ENCODE assay signal across 25 mouse cellular contexts in the genomic region with DNA sequence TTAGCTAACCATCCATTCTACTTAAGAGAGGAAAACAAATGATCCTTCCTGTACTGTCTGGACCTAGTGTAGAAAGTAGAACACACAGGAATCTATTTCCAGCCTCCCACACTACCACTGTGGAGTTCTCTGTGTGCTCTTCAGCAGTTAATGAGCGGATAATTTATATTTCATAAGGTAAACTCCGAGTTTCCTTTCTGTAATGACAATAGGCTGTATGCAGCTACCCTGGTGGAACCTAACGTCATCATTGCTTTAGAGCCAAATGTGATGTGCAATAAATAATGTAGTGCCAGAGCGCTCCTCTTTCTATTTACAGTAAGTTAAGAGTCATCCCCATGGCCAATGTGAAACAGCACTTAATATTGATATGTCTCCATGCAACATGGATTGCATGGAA.
"Had no signal": no experiment of that assay in that cellular context is flagged by ENCODE, and none has a peak within 500 bp of the region (broad histone marks: within the 10 kb centered on the region; RNA-seq: fewer than 3 reads in every experiment).

No protein-coding gene starts in this region.

- ATAC-seq: forebrain, postnatal 0 days; hindbrain, postnatal 0 days; intestine, embryonic 16.5 days had no signal

- H3K9me3 ChIP-seq: heart, embryonic 13.5 days; heart, embryonic 15.5 days; hindbrain, embryonic 13.5 days; hindbrain, embryonic 15.5 days; kidney, embryonic 15.5 days; limb, embryonic 13.5 days; limb, embryonic 15.5 days had no signal

- H3K4me2 ChIP-seq: heart, embryonic 11.5 days; heart, embryonic 13.5 days; heart, embryonic 15.5 days; hindbrain, embryonic 13.5 days; hindbrain, embryonic 15.5 days; kidney, embryonic 15.5 days; limb, embryonic 13.5 days; limb, embryonic 15.5 days had no signal

- H3K27me3 ChIP-seq: heart, embryonic 13.5 days; heart, embryonic 15.5 days; hindbrain, embryonic 13.5 days; hindbrain, embryonic 15.5 days; kidney, embryonic 15.5 days; limb, embryonic 13.5 days; limb, embryonic 15.5 days had no signal

- H3K4me3 ChIP-seq: heart, embryonic 13.5 days; heart, embryonic 15.5 days; hindbrain, embryonic 13.5 days; hindbrain, embryonic 15.5 days; kidney, embryonic 15.5 days; limb, embryonic 13.5 days; limb, embryonic 15.5 days had no signal

- H3K9ac ChIP-seq: forebrain, postnatal 0 days; heart, embryonic 13.5 days; heart, embryonic 15.5 days; hindbrain, embryonic 13.5 days; hindbrain, embryonic 15.5 days; kidney, embryonic 15.5 days; limb, embryonic 13.5 days; limb, embryonic 15.5 days had no signal

- H3K36me3 ChIP-seq: heart, embryonic 13.5 days; heart, embryonic 15.5 days; hindbrain, embryonic 13.5 days; hindbrain, embryonic 15.5 days; kidney, embryonic 15.5 days; limb, embryonic 13.5 days; limb, embryonic 15.5 days had no signal

- H3K4me1 ChIP-seq: heart, embryonic 15.5 days; hindbrain, embryonic 13.5 days; hindbrain, embryonic 15.5 days; kidney, embryonic 15.5 days; limb, embryonic 13.5 days had no signal

- H3K27ac ChIP-seq: heart, embryonic 13.5 days; heart, embryonic 15.5 days; hindbrain, embryonic 13.5 days; hindbrain, embryonic 15.5 days; hindbrain, postnatal 0 days; kidney, embryonic 15.5 days; kidney, postnatal 0 days; limb, embryonic 13.5 days; limb, embryonic 15.5 days had no signal

- DNase-seq: forebrain, postnatal 0 days; gastrocnemius, postnatal 14 days; gastrocnemius, postnatal 36 days; heart, adult 18-20 months; heart, postnatal 14 days; heart, postnatal 36 days; kidney, adult 11 months; kidney, adult 2 months; kidney, adult 9 months; kidney, postnatal 14 days; kidney, postnatal 36 days; layer of hippocampus, adult 9-11 months; layer of hippocampus, postnatal 36 days; left cerebral cortex, postnatal 4 days had no signal
